Mouse (Mus musculus): ENCODE results near the gene Nags. TPM values are rescaled to one million over a fixed set of nuclear protein-coding genes. Genes with fewer than 3 reads are reported as not detected.

Gene Nags
- polyA plus RNA-seq, 2 experiments, result 7.5 to 10.1 TPM

DNA sequence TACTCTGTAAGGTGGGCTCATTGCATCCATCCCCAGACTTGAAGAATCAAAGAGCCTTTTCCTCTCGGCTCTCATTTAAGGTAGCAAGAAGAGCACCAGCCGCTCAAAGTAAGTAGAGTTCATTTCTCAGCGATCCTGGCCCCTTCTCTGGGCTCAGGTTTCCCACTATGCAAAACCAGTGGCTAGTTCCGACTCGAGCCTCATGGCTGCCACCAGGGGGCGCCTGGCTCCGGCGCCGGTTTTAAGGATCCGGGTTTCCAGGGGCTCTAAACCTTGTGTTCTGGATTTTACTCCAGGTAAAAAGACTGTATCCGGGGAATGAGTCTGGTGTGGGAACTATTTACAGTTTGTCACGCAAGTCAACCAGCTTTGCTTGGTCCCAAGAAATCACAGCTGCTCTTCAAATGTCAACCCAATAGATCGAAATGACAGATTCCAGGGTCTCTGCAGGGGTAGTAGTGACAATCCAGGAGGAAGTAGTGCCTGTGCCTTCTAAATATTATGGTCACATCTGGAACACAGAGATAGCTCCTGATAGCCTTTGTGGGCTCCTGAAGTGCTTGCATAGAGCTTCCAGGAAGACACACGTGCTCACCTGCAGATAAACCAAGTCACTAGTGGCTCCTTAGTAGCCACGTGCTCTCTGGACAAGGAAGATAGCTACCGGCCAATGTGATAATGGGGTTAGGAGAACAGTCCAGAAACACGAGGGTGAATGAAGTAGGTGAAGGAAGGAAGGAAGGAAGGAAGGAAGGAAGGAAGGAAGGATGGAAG, 42.6 kb upstream of the Nags start:
- ATAC-seq (ENCODE audit: insufficient read depth) (peak; percentile 54), DNase-seq (ENCODE audit: low read depth in 3 of 3, low spot score in 3 of 3) (no peak)
- Histone ChIP-seq H3K9ac (replicated peaks) (no peak overlapping the region), H3K4me2 (ENCODE audit: low read depth) (no peak overlapping the region), H3K4me3 (ENCODE audit: insufficient read depth in 1 of 2, low read depth in 2 of 2, low read length in 2 of 2) (no peak overlapping the region), H3K36me3 (replicated peaks; ENCODE audit: control insufficient read depth, insufficient read depth, low read depth) (no peaks in the 10 kb centered on the region), H3K9me3 (ENCODE audit: control insufficient read depth, low read length) (no peaks in the 10 kb centered on the region), H3K4me1 (replicated peaks; ENCODE audit: control insufficient read depth in 2 of 2, insufficient read depth in 2 of 2, low read length in 1 of 2) (peaks cover 7 to 14% of the 10 kb centered on the region in 2 experiments), H3K27ac (no peak overlapping the region), H3K27me3 (ENCODE audit: control insufficient read depth, insufficient read depth, low read length) (peaks cover 48% of the 10 kb centered on the region)
- TF ChIP-seq EP300 (IDR thresholded peaks at IDR 0.05; ENCODE audit: low read depth) (no peak), CTCF (IDR thresholded peaks at IDR 0.05; ENCODE audit: low read depth) (peak; percentile 93)
- WGBS (ENCODE audit: insufficient replicate concordance), result 3% methylated on average over 17 of the region's 17 CpGs

DNA sequence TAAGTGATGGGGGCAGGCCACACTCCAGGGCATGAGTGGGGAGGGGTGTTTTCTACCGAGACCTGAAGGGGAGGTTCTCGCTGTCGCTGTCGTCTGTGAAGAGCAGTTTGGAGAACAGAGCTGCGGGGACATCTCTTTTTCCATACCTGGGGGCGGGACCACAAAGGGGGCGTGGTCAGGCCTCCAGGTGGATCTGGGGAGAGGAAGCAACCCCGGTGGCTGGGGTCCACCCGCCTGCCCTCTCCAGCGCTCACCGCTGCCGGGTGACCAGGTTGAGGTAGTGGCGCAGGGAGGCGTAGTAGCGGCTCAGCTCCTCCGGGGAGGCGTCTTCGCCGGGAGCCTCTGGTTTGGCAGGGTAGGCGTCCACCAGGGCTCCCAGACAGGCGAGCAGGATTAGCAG, 38.4 kb upstream of the Nags start:
- WGBS (ENCODE audit: insufficient replicate concordance), result under 1% methylated on average over 21 of the region's 21 CpGs
- H3K4me1 ChIP-seq (replicated peaks; ENCODE audit: control insufficient read depth in 2 of 2, insufficient read depth in 2 of 2, low read length in 1 of 2), result peaks cover 7 to 12% of the 10 kb centered on the region in 2 experiments
- no peak overlapping the region for H3K4me3 ChIP-seq (ENCODE audit: insufficient read depth in 1 of 2, low read depth in 2 of 2, low read length in 2 of 2)
- no peak overlapping the region for H3K9ac ChIP-seq (replicated peaks)
- ATAC-seq (ENCODE audit: insufficient read depth), result no peak
- no peak overlapping the region for H3K4me2 ChIP-seq (ENCODE audit: low read depth)
- no peaks in the 10 kb centered on the region for H3K36me3 ChIP-seq (replicated peaks; ENCODE audit: control insufficient read depth, insufficient read depth, low read depth)
- TF ChIP-seq CTCF (IDR thresholded peaks at IDR 0.05; ENCODE audit: low read depth) (no peak), EP300 (IDR thresholded peaks at IDR 0.05; ENCODE audit: low read depth) (no peak)
- no peaks in the 10 kb centered on the region for H3K9me3 ChIP-seq (ENCODE audit: control insufficient read depth, low read length)
- H3K27ac ChIP-seq, result no peak overlapping the region
- no peak for DNase-seq (ENCODE audit: low read depth in 3 of 3, low spot score in 3 of 3)
- peaks cover 54% of the 10 kb centered on the region for H3K27me3 ChIP-seq (ENCODE audit: control insufficient read depth, insufficient read depth, low read length)

DNA sequence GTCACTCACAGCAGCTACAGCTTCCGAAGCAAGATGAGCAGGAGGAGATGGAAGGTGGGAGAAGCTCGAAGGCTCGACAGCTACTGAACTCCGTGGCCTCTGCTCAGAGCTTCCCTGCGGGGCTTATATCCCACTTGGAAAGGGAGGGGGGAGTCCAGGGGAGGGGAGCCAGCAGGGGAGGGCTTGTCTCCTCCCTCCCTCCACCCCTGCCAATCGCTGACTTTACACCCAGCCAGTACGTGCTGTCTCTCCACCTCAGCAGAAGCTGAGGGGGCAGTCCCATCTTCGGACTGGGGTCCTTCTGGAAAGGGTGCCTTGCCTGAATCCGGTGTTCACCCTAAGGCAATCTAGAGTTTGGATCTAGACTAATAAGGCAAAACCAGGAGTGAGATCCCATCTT, 37.6 kb upstream of the Nags start, which contains the start of gene Pyy:
TSS of gene Pyy (minus strand) at position 101 of the 400 bp plus-strand sequence.
- no peak for DNase-seq (ENCODE audit: low read depth in 3 of 3, low spot score in 3 of 3)
- TF ChIP-seq CTCF (IDR thresholded peaks at IDR 0.05; ENCODE audit: low read depth) (no peak), EP300 (IDR thresholded peaks at IDR 0.05; ENCODE audit: low read depth) (no peak)
- peaks cover 50% of the 10 kb centered on the region for H3K27me3 ChIP-seq (ENCODE audit: control insufficient read depth, insufficient read depth, low read length)

GRCm38 (mm10) chr11:102111576-102111975, 33.7 kb upstream of the Nags start:
- H3K4me2 ChIP-seq (ENCODE audit: low read depth), result no peak overlapping the region
- H3K9me3 ChIP-seq (ENCODE audit: control insufficient read depth, low read length), result no peaks in the 10 kb centered on the region
- no peak overlapping the region for H3K27ac ChIP-seq
- H3K36me3 ChIP-seq (replicated peaks; ENCODE audit: control insufficient read depth, insufficient read depth, low read depth), result no peaks in the 10 kb centered on the region
- ATAC-seq (ENCODE audit: insufficient read depth), result no peak
- H3K4me1 ChIP-seq (replicated peaks; ENCODE audit: control insufficient read depth in 2 of 2, insufficient read depth in 2 of 2, low read length in 1 of 2), result peaks cover 3 to 8% of the 10 kb centered on the region in 2 experiments
- no peak overlapping the region for H3K9ac ChIP-seq (replicated peaks)
- TF ChIP-seq CTCF (IDR thresholded peaks at IDR 0.05; ENCODE audit: low read depth) (no peak), EP300 (IDR thresholded peaks at IDR 0.05; ENCODE audit: low read depth) (no peak)
- no peak for DNase-seq (ENCODE audit: low read depth in 3 of 3, low spot score in 3 of 3)
- WGBS (ENCODE audit: insufficient replicate concordance), result 49% methylated on average over 5 of the region's 5 CpGs
- H3K4me3 ChIP-seq (ENCODE audit: insufficient read depth in 1 of 2, low read depth in 2 of 2, low read length in 2 of 2), result no peak overlapping the region
- H3K27me3 ChIP-seq (ENCODE audit: control insufficient read depth, insufficient read depth, low read length), result peaks cover 31% of the 10 kb centered on the region

More for the DNA sequence above, 37.6 kb upstream of the Nags start, which contains the start of gene Pyy:
- Histone ChIP-seq H3K9me3 (ENCODE audit: control insufficient read depth, low read length) (no peaks in the 10 kb centered on the region), H3K27ac (no peak within 1 kb of the TSS), H3K4me2 (ENCODE audit: low read depth) (no peak within 1 kb of the TSS), H3K4me1 (replicated peaks; ENCODE audit: control insufficient read depth in 2 of 2, insufficient read depth in 2 of 2, low read length in 1 of 2) (peaks cover 3 to 5% of the 10 kb centered on the region in 2 experiments), H3K4me3 (ENCODE audit: insufficient read depth in 1 of 2, low read depth in 2 of 2, low read length in 2 of 2) (no peak within 1 kb of the TSS), H3K9ac (replicated peaks) (no peak within 1 kb of the TSS), H3K36me3 (replicated peaks; ENCODE audit: control insufficient read depth, insufficient read depth, low read depth) (no peaks in the 10 kb centered on the region)
- WGBS (ENCODE audit: insufficient replicate concordance), result 13% methylated on average over 9 of the region's 9 CpGs
- no peak for ATAC-seq (ENCODE audit: insufficient read depth)

DNA sequence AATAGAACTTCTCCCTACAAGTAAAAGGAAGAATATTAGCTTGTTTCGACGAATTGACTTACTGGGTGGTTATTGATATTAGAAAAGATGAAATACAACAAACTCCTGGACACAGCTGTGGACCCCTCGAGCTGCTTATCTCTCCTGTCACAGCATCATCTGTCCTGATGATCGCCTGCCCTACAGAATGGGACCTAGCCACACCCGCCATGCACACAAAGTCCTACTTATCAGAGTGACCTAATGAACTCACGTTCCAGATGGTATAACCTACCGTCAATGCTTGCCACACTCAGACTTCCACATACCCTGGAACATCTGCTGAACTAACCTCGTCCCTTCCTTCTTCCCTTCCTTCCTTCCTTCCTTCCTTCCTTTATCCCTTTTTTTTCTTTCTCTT, 29.1 kb upstream of the Nags start:
- DNase-seq (ENCODE audit: low read depth in 3 of 3, low spot score in 3 of 3), result no peak
- no peak overlapping the region for H3K4me3 ChIP-seq (ENCODE audit: insufficient read depth in 1 of 2, low read depth in 2 of 2, low read length in 2 of 2)
- no peak overlapping the region; the same call in 1 of the 2 replicates for H3K27ac ChIP-seq
- no peak overlapping the region; the same call in 1 of the 2 replicates for H3K4me2 ChIP-seq (ENCODE audit: low read depth)
- peaks cover 14 to 24% of the 10 kb centered on the region in 2 experiments for H3K4me1 ChIP-seq (replicated peaks; ENCODE audit: control insufficient read depth in 2 of 2, insufficient read depth in 2 of 2, low read length in 1 of 2)
- 23% methylated on average over 8 of the region's 8 CpGs for WGBS (ENCODE audit: insufficient replicate concordance)
- no peaks in the 10 kb centered on the region; the same call in none of the 2 replicates for H3K9me3 ChIP-seq (ENCODE audit: control insufficient read depth, low read length)
- no peaks in the 10 kb centered on the region for H3K36me3 ChIP-seq (replicated peaks; ENCODE audit: control insufficient read depth, insufficient read depth, low read depth)
- no peak overlapping the region for H3K9ac ChIP-seq (replicated peaks)
- peaks cover 5% of the 10 kb centered on the region for H3K27me3 ChIP-seq (ENCODE audit: control insufficient read depth, insufficient read depth, low read length)
- no peak for TF ChIP-seq CTCF (IDR thresholded peaks at IDR 0.05; ENCODE audit: low read depth)
- TF ChIP-seq EP300 (IDR thresholded peaks at IDR 0.05; ENCODE audit: low read depth), result no peak
- peak; percentile 62; the same call in 1 of the 2 replicates for ATAC-seq (ENCODE audit: insufficient read depth)
